Mouse (Mus musculus) CH12.LX (cell line): ENCODE measurements around the gene Tbc1d30. TPM values are rescaled to one million over a fixed set of nuclear protein-coding genes. Genes with fewer than 3 reads are reported as not detected.

Experiments
- DNase-seq: peaks from one replicate; pipeline ENCODE4 v3.0.0-alpha.2; 2013; ENCODE audit errors: extremely low read depth
- H3K27ac ChIP-seq: 2 replicates; pipeline ENCODE4 v1.5.1; 2012; ENCODE audit warnings: low read depth, mild to moderate bottlenecking, control low read depth, moderate library complexity; ENCODE audit not compliant: insufficient read depth
- H3K27me3 ChIP-seq: replicated peaks from 2 replicates; pipeline ENCODE3; 2012; ENCODE audit warnings: inconsistent platforms
- H3K36me3 ChIP-seq, 2 experiments: replicated peaks in 1 of 2; 2 replicates each; pipeline versions ENCODE3 to v1.6.1; 2012; ENCODE audit warnings: inconsistent platforms in 1 of 2, low read length in 1 of 2, mild to moderate bottlenecking in 1 of 2, mixed read lengths in 1 of 2, moderate library complexity in 1 of 2; ENCODE audit not compliant: control insufficient read depth in 1 of 2, insufficient read depth in 1 of 2
- H3K4me1 ChIP-seq, 2 experiments: 2 replicates each; pipeline ENCODE4 v1.6.1; 2012; ENCODE audit warnings: inconsistent platforms in 1 of 2, moderate library complexity in 1 of 2; ENCODE audit not compliant: insufficient read depth in 2 of 2, control insufficient read depth in 1 of 2
- H3K4me2 ChIP-seq: 2 replicates; pipeline ENCODE4 v1.6.1; 2012; ENCODE audit warnings: low read depth, mild to moderate bottlenecking, control low read depth; ENCODE audit not compliant: poor library complexity, insufficient read depth, severe bottlenecking
- H3K4me3 ChIP-seq, 3 experiments: fragments of 150-350 bp in 1 of 3; sonication (generic) in 1 of 3; replicated peaks in 1 of 3; 2 replicates each; pipeline versions ENCODE3 to v1.5.1; 2011 to 2012; ENCODE audit warnings: low read depth in 2 of 3, low read length in 2 of 3, mild to moderate bottlenecking in 2 of 3, moderate library complexity in 2 of 3, control low read depth in 1 of 3, improper control_type of control experiment in 1 of 3, inconsistent platforms in 1 of 3, mixed read lengths in 1 of 3; ENCODE audit not compliant: poor library complexity in 1 of 3
- H3K79me2 ChIP-seq: replicated peaks from 2 replicates; pipeline ENCODE4 v1.6.1; 2012; ENCODE audit warnings: mild to moderate bottlenecking, moderate library complexity; ENCODE audit not compliant: control insufficient read depth, poor library complexity, insufficient read depth, severe bottlenecking; ENCODE audit errors: extremely low read depth
- H3K9ac ChIP-seq: 2 replicates; pipeline ENCODE4 v1.6.1; 2012; ENCODE audit warnings: low read depth, mild to moderate bottlenecking, control low read depth, moderate library complexity; ENCODE audit not compliant: insufficient read depth
- H3K9me3 ChIP-seq: replicated peaks from 2 replicates; pipeline ENCODE3; 2012; ENCODE audit warnings: low read length, inconsistent platforms, mixed read lengths
- CHD1 ChIP-seq: IDR thresholded peaks from 2 replicates; pipeline ENCODE4 v1.6.1; 2012; ENCODE audit warnings: low read depth, low read length, improper control_type of control experiment, inconsistent platforms
- CHD2 ChIP-seq: IDR thresholded peaks from 2 replicates; pipeline ENCODE4 v1.6.1; 2011; ENCODE audit warnings: low read length, improper control_type of control experiment
- E2F4 ChIP-seq: IDR thresholded peaks from 2 replicates; pipeline ENCODE4 v1.6.1; 2011; ENCODE audit warnings: low read depth, low read length, improper control_type of control experiment; ENCODE audit not compliant: insufficient replicate concordance
- ELF1 ChIP-seq: IDR thresholded peaks from 2 replicates; pipeline ENCODE4 v1.6.1; 2014; ENCODE audit warnings: low read depth, mild to moderate bottlenecking, inconsistent platforms, low read length, improper control_type of control experiment
- EP300 ChIP-seq: IDR thresholded peaks from 2 replicates; pipeline ENCODE4 v1.6.1; 2011; ENCODE audit warnings: low read length, improper control_type of control experiment
- ETS1 ChIP-seq: conservative IDR thresholded peaks from 2 replicates; pipeline ENCODE4 v1.6.1; 2012; ENCODE audit warnings: low read depth, mild to moderate bottlenecking, inconsistent platforms, low read length, improper control_type of control experiment, moderate library complexity
- HCFC1 ChIP-seq: IDR thresholded peaks from 2 replicates; pipeline ENCODE4 v1.6.1; 2012; ENCODE audit warnings: low read depth, mild to moderate bottlenecking, inconsistent platforms, low read length, improper control_type of control experiment
- IRF4 ChIP-seq: IDR thresholded peaks from 2 replicates; pipeline ENCODE4 v1.6.1; 2014; ENCODE audit warnings: low read depth, mild to moderate bottlenecking, inconsistent platforms, low read length, improper control_type of control experiment
- JUN ChIP-seq: IDR thresholded peaks from 2 replicates; pipeline ENCODE4 v1.6.1; 2011; ENCODE audit warnings: low read depth, mild to moderate bottlenecking, low read length, improper control_type of control experiment, moderate library complexity; ENCODE audit not compliant: insufficient read depth
- JUND ChIP-seq: conservative IDR thresholded peaks from 2 replicates; pipeline ENCODE4 v1.6.1; 2011; ENCODE audit warnings: low read depth, low read length, improper control_type of control experiment
- KAT2A ChIP-seq: IDR thresholded peaks from 2 replicates; pipeline ENCODE4 v1.6.1; 2012; ENCODE audit warnings: low read length, improper control_type of control experiment, inconsistent platforms; ENCODE audit not compliant: insufficient replicate concordance
- MAFK ChIP-seq: IDR thresholded peaks from 2 replicates; pipeline ENCODE4 v1.6.1; 2011; ENCODE audit warnings: low read length, improper control_type of control experiment; ENCODE audit not compliant: insufficient replicate concordance
- MAX ChIP-seq: IDR thresholded peaks from 2 replicates; pipeline ENCODE4 v1.6.1; 2011; ENCODE audit warnings: low read length, improper control_type of control experiment
- MAZ ChIP-seq: IDR thresholded peaks from 2 replicates; pipeline ENCODE4 v1.6.1; 2012; ENCODE audit warnings: low read depth, mild to moderate bottlenecking, inconsistent platforms, low read length, improper control_type of control experiment, moderate library complexity
- MEF2A ChIP-seq: IDR thresholded peaks from 2 replicates; pipeline ENCODE4 v1.6.1; 2014; ENCODE audit warnings: low read depth, mild to moderate bottlenecking, inconsistent platforms, low read length, improper control_type of control experiment, borderline replicate concordance
- MYC ChIP-seq: IDR thresholded peaks from 2 replicates; pipeline ENCODE4 v1.6.1; 2011; ENCODE audit warnings: low read depth, mild to moderate bottlenecking, improper control_type of control experiment, low read length
- NELFE ChIP-seq: IDR thresholded peaks from 2 replicates; pipeline ENCODE4 v1.6.1; 2011; ENCODE audit warnings: low read depth, low read length, improper control_type of control experiment
- NRF1 ChIP-seq: IDR thresholded peaks from 2 replicates; pipeline ENCODE4 v1.6.1; 2014; ENCODE audit warnings: low read depth, mild to moderate bottlenecking, inconsistent platforms, low read length, improper control_type of control experiment, moderate library complexity
- PAX5 ChIP-seq: IDR thresholded peaks from 2 replicates; pipeline ENCODE4 v1.6.1; 2012; ENCODE audit warnings: low read length, inconsistent platforms, mixed read lengths
- POLR2AphosphoS2 ChIP-seq: IDR thresholded peaks from 2 replicates; pipeline ENCODE4 v1.6.1; 2011; ENCODE audit warnings: low read depth, low read length, improper control_type of control experiment
- RAD21 ChIP-seq: IDR thresholded peaks from 2 replicates; pipeline ENCODE4 v1.6.1; 2011; ENCODE audit warnings: low read depth, mild to moderate bottlenecking, low read length, improper control_type of control experiment, moderate library complexity
- RCOR1 ChIP-seq: conservative IDR thresholded peaks from 2 replicates; pipeline ENCODE4 v1.6.1; 2012; ENCODE audit warnings: low read depth, mild to moderate bottlenecking, inconsistent platforms, low read length, improper control_type of control experiment
- SIN3A ChIP-seq: IDR thresholded peaks from 2 replicates; pipeline ENCODE4 v1.6.1; 2012; ENCODE audit warnings: low read length, improper control_type of control experiment, inconsistent platforms
- SMC3 ChIP-seq: IDR thresholded peaks from 2 replicates; pipeline ENCODE4 v1.6.1; 2011; ENCODE audit warnings: low read depth, low read length, improper control_type of control experiment
- TBP ChIP-seq: conservative IDR thresholded peaks from 2 replicates; pipeline ENCODE4 v1.6.1; 2011; ENCODE audit warnings: low read depth, low read length, improper control_type of control experiment
- TCF12 ChIP-seq: IDR thresholded peaks from 2 replicates; pipeline ENCODE4 v1.6.1; 2014; ENCODE audit warnings: low read depth, mild to moderate bottlenecking, inconsistent platforms, low read length, improper control_type of control experiment
- UBTF ChIP-seq: IDR thresholded peaks from 2 replicates; pipeline ENCODE4 v1.6.1; 2012; ENCODE audit warnings: low read depth, mild to moderate bottlenecking, inconsistent platforms, low read length, improper control_type of control experiment, moderate library complexity
- USF1 ChIP-seq: IDR thresholded peaks from 2 replicates; pipeline ENCODE4 v1.6.1; 2014; ENCODE audit warnings: low read depth, mild to moderate bottlenecking, inconsistent platforms, low read length, improper control_type of control experiment
- USF2 ChIP-seq: conservative IDR thresholded peaks from 2 replicates; pipeline ENCODE4 v1.6.1; 2011; ENCODE audit warnings: low read depth, low read length, improper control_type of control experiment
- ZC3H11A ChIP-seq: IDR thresholded peaks from 2 replicates; pipeline ENCODE4 v1.6.1; 2012; ENCODE audit warnings: low read depth, mild to moderate bottlenecking, inconsistent platforms, low read length, improper control_type of control experiment
- ZKSCAN1 ChIP-seq: IDR thresholded peaks from 2 replicates; pipeline ENCODE4 v1.6.1; 2012; ENCODE audit warnings: low read depth, inconsistent platforms, low read length, improper control_type of control experiment, borderline replicate concordance
- ZMIZ1 ChIP-seq: IDR thresholded peaks from 2 replicates; pipeline ENCODE4 v1.6.1; 2012; ENCODE audit warnings: low read depth, mild to moderate bottlenecking, inconsistent platforms, low read length, improper control_type of control experiment
- dilution Hi-C: fragments of 300-500 bp; cut with MboI; formaldehyde crosslinking; loops from 2 replicates; pipeline ENCODE4 v1.14.3; 2020; ENCODE audit warnings: low sequenced_read_pairs; ENCODE audit not compliant: extremely low pct_unique_long_range_greater_than_20kb, extremely low pct_ligation_motif_present
- in situ Hi-C: fragments of 300-500 bp; cut with MboI; formaldehyde crosslinking; loops from 3 replicates; pipeline ENCODE4 v1.14.3; 2019; ENCODE audit warnings: low sequenced_read_pairs, low pct_ligation_motif_present, low pct_unique_long_range_greater_than_20kb, mixed read lengths
- polyA plus RNA-seq: library from polyadenylated mRNA; unstranded; fragments of >175 nt; gene quantifications from 2 replicates; pipeline ENCODE4 v1.2.1, GENCODE M21; 2012; ENCODE audit warnings: low read depth; ENCODE audit not compliant: insufficient read length
- total RNA-seq, 2 experiments: library from RNA; depleted of rRNA; stranded (reverse); fragments of 300-350 nt in 1 of 2; fragments of >200 nt in 1 of 2; gene quantifications; 2 replicates each; pipeline ENCODE4 v1.2.3; 2012 to 2014

The Tbc1d30 gene
- total and polyA plus RNA-seq, 3 experiments = 0.16 TPM; not detected in 2

DNA sequence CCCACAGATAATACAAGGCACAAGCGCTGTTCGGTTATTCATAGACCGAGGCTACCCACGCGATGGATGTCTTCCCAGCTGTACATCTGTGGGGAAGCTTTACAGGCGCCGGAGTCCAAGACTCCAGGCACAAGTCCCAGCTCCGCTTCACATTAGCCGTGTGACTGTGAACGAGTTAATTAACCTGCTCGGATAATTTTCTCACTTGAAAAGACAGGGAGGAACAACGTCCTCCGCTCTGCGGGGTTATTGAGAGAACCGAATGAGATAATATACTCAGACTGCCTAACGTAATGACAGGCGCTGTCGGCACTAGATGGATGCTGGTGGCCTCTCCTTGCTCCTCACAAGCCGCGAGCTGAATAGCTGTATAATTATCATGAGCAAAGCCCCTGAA, 60.4 kb downstream of the Tbc1d30 start:
- dilution Hi-C loops (no loop called here), in situ Hi-C loops (no loop called here)
- Histone ChIP-seq H3K9me3 (no peaks in the 10 kb centered on the region), H3K36me3 (no peaks in the 10 kb centered on the region), H3K4me2 (no peak overlapping the region), H3K4me3 (no peak overlapping the region), H3K4me1 (peaks cover 0 to 9% of the 10 kb centered on the region in 2 experiments; a peak in 3 of 4 replicates), H3K79me2 (no peaks in the 10 kb centered on the region), H3K9ac (no peak overlapping the region), H3K27ac (no peak overlapping the region), H3K27me3 (peaks cover 7% of the 10 kb centered on the region)
- DNase-seq = no peak
- no peak for TF ChIP-seq ELF1
- no peak for TF ChIP-seq ZKSCAN1

DNA sequence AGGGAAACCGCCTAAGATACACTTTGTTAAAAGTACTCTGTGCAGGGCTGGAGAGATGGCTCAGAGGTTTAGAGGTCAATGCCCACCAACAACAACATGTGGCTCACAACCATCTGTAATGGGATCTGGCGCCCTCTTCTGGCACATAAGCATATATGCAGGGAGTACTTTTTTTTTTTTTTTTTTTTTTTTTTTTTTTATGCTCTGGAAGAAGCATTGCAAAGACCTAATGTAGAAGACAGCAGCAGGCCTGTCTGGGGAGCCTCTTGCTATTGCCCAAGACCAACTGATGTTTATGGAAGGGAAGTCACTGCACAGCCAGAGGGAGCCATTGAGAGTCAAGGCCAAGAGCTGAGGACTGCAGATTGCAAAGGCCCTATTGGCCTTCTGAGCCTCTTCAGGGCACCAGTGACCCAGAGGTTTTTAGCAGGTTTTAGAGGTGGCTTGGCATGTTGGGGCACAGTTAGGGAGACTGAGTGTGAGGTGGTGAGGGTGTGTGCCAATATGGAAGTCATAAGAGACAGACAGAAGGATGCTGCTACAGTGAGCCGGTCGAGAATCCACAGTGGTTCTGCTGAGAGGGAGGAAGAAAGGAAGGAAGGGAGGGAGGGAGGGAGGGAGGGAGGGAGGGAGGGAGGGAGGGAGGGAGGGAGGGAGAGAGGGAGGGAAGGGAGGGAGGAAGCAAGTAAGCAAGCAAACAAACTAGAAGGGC, 61.0 kb downstream of the Tbc1d30 start:
- H3K4me2 ChIP-seq = no peak overlapping the region
- no peak overlapping the region for H3K9ac ChIP-seq
- in situ Hi-C loops = no loop called here
- peaks cover 0 to 9% of the 10 kb centered on the region in 2 experiments; a peak in 3 of 4 replicates for H3K4me1 ChIP-seq
- no peaks in the 10 kb centered on the region for H3K36me3 ChIP-seq
- no peak overlapping the region for H3K27ac ChIP-seq
- no peaks in the 10 kb centered on the region for H3K79me2 ChIP-seq
- H3K4me3 ChIP-seq = no peak overlapping the region
- dilution Hi-C loops = no loop called here
- no peaks in the 10 kb centered on the region for H3K9me3 ChIP-seq
- DNase-seq = peak; percentile 30
- peaks cover 7% of the 10 kb centered on the region for H3K27me3 ChIP-seq
- TF ChIP-seq SMC3 (peak; percentile 42), MEF2A (no peak), ETS1 (no peak), UBTF (peak; percentile 45; the same call in 1 of the 2 replicates), JUND (no peak), PAX5 (no peak), MAX (peak; percentile 12; the same call in 1 of the 2 replicates), MAZ (0 out of 2 replicates have a peak, but pooled peaks have one; percentile 21), MYC (peak; percentile 72; the same call in 1 of the 2 replicates), RCOR1 (no peak), ZMIZ1 (no peak), SIN3A (no peak), RAD21 (peak; percentile 35), CHD2 (no peak), EP300 (no peak), KAT2A (no peak), USF2 (no peak), USF1 (no peak), ELF1 (no peak), IRF4 (no peak), TCF12 (0 out of 2 replicates have a peak, but pooled peaks have one; percentile 18), E2F4 (no peak), POLR2AphosphoS2 (no peak), NRF1 (no peak), ZC3H11A (no peak), MAFK (no peak), TBP (no peak), JUN (no peak), NELFE (no peak), HCFC1 (no peak), CHD1 (no peak)
